Mouse (Mus musculus): ENCODE measurements around the gene Sec14l1. TPM values are rescaled to one million over a fixed set of nuclear protein-coding genes. Genes with fewer than 3 reads are reported as not detected.

Gene Sec14l1
- total and polyA plus RNA-seq, 3 experiments, result 42.0 to 55.9 TPM; not detected in 1

- H3K79me2 ChIP-seq (ENCODE audit: control insufficient read depth, insufficient read depth, low read length, poor library complexity), result no peaks in the 10 kb centered on the region
- no peak overlapping the region for H3K9ac ChIP-seq (ENCODE audit: control insufficient read depth, low read depth, low read length, poor library complexity, severe bottlenecking)
- H3K4me3 ChIP-seq (ENCODE audit: control insufficient read depth in 1 of 2, insufficient read depth in 1 of 2, low read depth in 2 of 2, low read length in 2 of 2), result no peak overlapping the region
- TF ChIP-seq NRF1 (IDR thresholded peaks at IDR 0.05; ENCODE audit: insufficient read depth, low read depth, low read length, poor library complexity, severe bottlenecking), result no peak
- TF ChIP-seq POLR2A (IDR thresholded peaks at IDR 0.05; ENCODE audit: control insufficient read depth in 1 of 2, insufficient read depth in 1 of 2, low read depth in 1 of 2, low read length in 2 of 2, poor library complexity in 1 of 2), result no peak
- peaks cover 0 to 2% of the 10 kb centered on the region in 2 experiments; a peak in 1 of 4 replicates for H3K36me3 ChIP-seq (ENCODE audit: control insufficient read depth in 1 of 2, insufficient read depth in 2 of 2, low read length in 2 of 2)
- H3K27ac ChIP-seq (ENCODE audit: control insufficient read depth, low read depth, low read length), result no peak overlapping the region
- H3K9me3 ChIP-seq (replicated peaks; ENCODE audit: insufficient read depth, low read length), result no peaks in the 10 kb centered on the region
- DNase-seq (ENCODE audit: low read depth, low spot score), result no peak
- H3K4me1 ChIP-seq (ENCODE audit: control insufficient read depth in 1 of 2, insufficient read depth in 2 of 2, low read length in 2 of 2), result no peaks in the 10 kb centered on the region
- H3K27me3 ChIP-seq (ENCODE audit: control insufficient read depth in 1 of 2, insufficient read depth in 2 of 2, low read length in 2 of 2), result no peaks in the 10 kb centered on the region
Observed at GRCm38 (mm10) chr11:117127931-117128548, 13.1 kb downstream of the Sec14l1 start.

- no peaks in the 10 kb centered on the region for H3K4me1 ChIP-seq (ENCODE audit: control insufficient read depth in 1 of 2, insufficient read depth in 2 of 2, low read length in 2 of 2)
- no peak overlapping the region for H3K4me3 ChIP-seq (ENCODE audit: control insufficient read depth in 1 of 2, insufficient read depth in 1 of 2, low read depth in 2 of 2, low read length in 2 of 2)
- no peak for TF ChIP-seq ZC3H11A (IDR thresholded peaks at IDR 0.05; ENCODE audit: low read depth, low read length)
- TF ChIP-seq SIN3A (IDR thresholded peaks at IDR 0.05; ENCODE audit: low read length), result no peak
- no peaks in the 10 kb centered on the region for H3K79me2 ChIP-seq (ENCODE audit: control insufficient read depth, insufficient read depth, low read length, poor library complexity)
- peaks cover 0 to 2% of the 10 kb centered on the region in 2 experiments; a peak in 1 of 4 replicates for H3K36me3 ChIP-seq (ENCODE audit: control insufficient read depth in 1 of 2, insufficient read depth in 2 of 2, low read length in 2 of 2)
- H3K27ac ChIP-seq (ENCODE audit: control insufficient read depth, low read depth, low read length), result no peak overlapping the region
- no peaks in the 10 kb centered on the region for H3K27me3 ChIP-seq (ENCODE audit: control insufficient read depth in 1 of 2, insufficient read depth in 2 of 2, low read length in 2 of 2)
- no peaks in the 10 kb centered on the region for H3K9me3 ChIP-seq (replicated peaks; ENCODE audit: insufficient read depth, low read length)
- no peak overlapping the region for H3K9ac ChIP-seq (ENCODE audit: control insufficient read depth, low read depth, low read length, poor library complexity, severe bottlenecking)
- no peak for DNase-seq (ENCODE audit: low read depth, low spot score)
Observed at GRCm38 (mm10) chr11:117129473-117129872, 14.5 kb downstream of the Sec14l1 start.

- H3K27ac ChIP-seq (ENCODE audit: control insufficient read depth, low read depth, low read length), result no peak overlapping the region
- no peak overlapping the region for H3K4me3 ChIP-seq (ENCODE audit: control insufficient read depth in 1 of 2, insufficient read depth in 1 of 2, low read depth in 2 of 2, low read length in 2 of 2)
- no peak for DNase-seq (ENCODE audit: low read depth, low spot score)
- TF ChIP-seq POLR2AphosphoS2 (IDR thresholded peaks at IDR 0.05; ENCODE audit: low read length), result no peak
- TF ChIP-seq GABPA (IDR thresholded peaks at IDR 0.05; ENCODE audit: low read depth, low read length), result no peak
- TF ChIP-seq ZNF384 (IDR thresholded peaks at IDR 0.05; ENCODE audit: low read depth, low read length), result no peak
- TF ChIP-seq SMC3 (IDR thresholded peaks at IDR 0.05; ENCODE audit: low read depth, low read length), result no peak
- TF ChIP-seq ELF1 (IDR thresholded peaks at IDR 0.05; ENCODE audit: low read depth, low read length), result no peak
- TF ChIP-seq SIN3A (IDR thresholded peaks at IDR 0.05; ENCODE audit: low read length), result no peak
- no peak for TF ChIP-seq HCFC1 (IDR thresholded peaks at IDR 0.05; ENCODE audit: low read depth, low read length)
- TF ChIP-seq MEF2A (IDR thresholded peaks at IDR 0.05; ENCODE audit: extremely low read depth, insufficient replicate concordance, low read depth, low read length, poor library complexity, severe bottlenecking), result no peak
- TF ChIP-seq ETS1 (IDR thresholded peaks at IDR 0.05; ENCODE audit: low read depth, low read length), result no peak
- TF ChIP-seq MXI1 (IDR thresholded peaks at IDR 0.05; ENCODE audit: low read depth, low read length), result no peak
- TF ChIP-seq POLR2A (IDR thresholded peaks at IDR 0.05; ENCODE audit: control insufficient read depth in 1 of 2, insufficient read depth in 1 of 2, low read depth in 1 of 2, low read length in 2 of 2, poor library complexity in 1 of 2), result no peak
- no peak for TF ChIP-seq TBP (IDR thresholded peaks at IDR 0.05; ENCODE audit: low read depth, low read length)
- no peak for TF ChIP-seq RCOR1 (IDR thresholded peaks at IDR 0.05; ENCODE audit: low read depth, low read length)
- H3K36me3 ChIP-seq (ENCODE audit: control insufficient read depth in 1 of 2, insufficient read depth in 2 of 2, low read length in 2 of 2), result peaks cover 0 to 2% of the 10 kb centered on the region in 2 experiments; a peak in 1 of 4 replicates
- H3K4me1 ChIP-seq (ENCODE audit: control insufficient read depth in 1 of 2, insufficient read depth in 2 of 2, low read length in 2 of 2), result no peaks in the 10 kb centered on the region
- no peaks in the 10 kb centered on the region for H3K9me3 ChIP-seq (replicated peaks; ENCODE audit: insufficient read depth, low read length)
- no peak overlapping the region for H3K9ac ChIP-seq (ENCODE audit: control insufficient read depth, low read depth, low read length, poor library complexity, severe bottlenecking)
- no peaks in the 10 kb centered on the region for H3K27me3 ChIP-seq (ENCODE audit: control insufficient read depth in 1 of 2, insufficient read depth in 2 of 2, low read length in 2 of 2)
- no peaks in the 10 kb centered on the region for H3K79me2 ChIP-seq (ENCODE audit: control insufficient read depth, insufficient read depth, low read length, poor library complexity)
Observed at GRCm38 (mm10) chr11:117130068-117130467, 15.1 kb downstream of the Sec14l1 start.

Measured in MEL (cell line).